Mouse (Mus musculus) hindbrain, embryonic 13.5 days (tissue): ENCODE measurements around the gene Golga3. TPM values are rescaled to one million over a fixed set of nuclear protein-coding genes. Genes with fewer than 3 reads are reported as not detected.

ENCODE experiments used
- ATAC-seq: fragments of 200-750 bp; cut with Nextera tagmentation; 2 replicates; pipeline ENCODE4 v1.8.0; 2017; ENCODE audit warnings: moderate TSS enrichment; ENCODE audit not compliant: low FRiP score
- H3K27ac ChIP-seq: fragments of 300-500 bp; sonication (generic); 2 replicates; pipeline ENCODE4 v1.5.1; 2015; ENCODE audit warnings: inconsistent platforms, mild to moderate bottlenecking, moderate library complexity
- H3K27me3 ChIP-seq: fragments of 300-500 bp; sonication (generic); 2 replicates; pipeline ENCODE4 v1.6.1; 2015; ENCODE audit warnings: mild to moderate bottlenecking, inconsistent platforms
- H3K36me3 ChIP-seq: fragments of 300-500 bp; sonication (generic); 2 replicates; pipeline ENCODE4 v1.6.1; 2015; ENCODE audit warnings: mild to moderate bottlenecking, inconsistent platforms
- H3K4me1 ChIP-seq: fragments of 300-500 bp; sonication (generic); replicated peaks from 2 replicates; pipeline ENCODE4 v1.6.1; 2015; ENCODE audit warnings: inconsistent platforms
- H3K4me2 ChIP-seq: fragments of 300-500 bp; sonication (generic); 2 replicates; pipeline ENCODE4 v1.6.1; 2015; ENCODE audit warnings: inconsistent platforms, mild to moderate bottlenecking, moderate library complexity
- H3K4me3 ChIP-seq: fragments of 300-500 bp; sonication (generic); 2 replicates; pipeline ENCODE4 v1.5.1; 2015; ENCODE audit warnings: mild to moderate bottlenecking, inconsistent platforms
- H3K9ac ChIP-seq: fragments of 300-500 bp; sonication (generic); 2 replicates; pipeline ENCODE4 v1.6.1; 2015; ENCODE audit warnings: mild to moderate bottlenecking, inconsistent platforms
- H3K9me3 ChIP-seq: fragments of 300-500 bp; sonication (generic); 2 replicates; pipeline ENCODE4 v1.6.1; 2016; ENCODE audit warnings: inconsistent platforms
- WGBS: fragments of 180-500 bp; shearing (Covaris S2); methylation state at CpG from one replicate; pipeline ENCODE4 v1.1.7; 2015; 5-methylcytosine and 5-hydroxymethylcytosine counted together
- polyA plus RNA-seq: library from polyadenylated mRNA; unstranded; fragments of >200 nt; fragmentation: Nextera tagmentation; extraction: Ambion mirVana; gene quantifications from 2 replicates; pipeline ENCODE4 v1.2.1, GENCODE M21; 2015

The Golga3 gene
- polyA plus RNA-seq, result 22.1 and 22.9 TPM in 2 replicates

- H3K9ac ChIP-seq, result peak within 1 kb of the TSS; percentile 82
- no peaks in the 10 kb centered on the region for H3K27me3 ChIP-seq
- H3K4me2 ChIP-seq, result peak within 1 kb of the TSS; percentile 83
- under 1% methylated on average over 41 of the region's 41 CpGs for WGBS
- H3K36me3 ChIP-seq, result peaks cover 15% of the 10 kb centered on the region
- ATAC-seq, result peak; percentile 99
- H3K4me3 ChIP-seq, result peak within 1 kb of the TSS; percentile 67
- H3K27ac ChIP-seq, result peak within 1 kb of the TSS; percentile 80
- H3K4me1 ChIP-seq, result peaks cover 22% of the 10 kb centered on the region
- H3K9me3 ChIP-seq, result no peaks in the 10 kb centered on the region
Observed at GRCm38 (mm10) chr5:110176362-110177020, at the start of gene Golga3. TSS of gene Golga3 (plus strand) at chr5:110176701.

- Histone ChIP-seq H3K9ac (peak within 1 kb of the TSS; percentile 86), H3K4me3 (peak within 1 kb of the TSS; percentile 88), H3K27me3 (no peaks in the 10 kb centered on the region), H3K9me3 (peaks cover under 1% of the 10 kb centered on the region; the same call in 1 of the 2 replicates), H3K36me3 (peaks cover 26% of the 10 kb centered on the region), H3K27ac (peak within 1 kb of the TSS; percentile 87), H3K4me2 (peak within 1 kb of the TSS; percentile 70), H3K4me1 (peaks cover 13% of the 10 kb centered on the region; the same call in 1 of the 2 replicates)
- 4% methylated on average over 45 of the region's 46 CpGs for WGBS
- peak; percentile 100 for ATAC-seq
Observed at GRCm38 (mm10) chr5:110135293-110136086, 41.0 kb upstream of the Golga3 start, which contains the start of gene Chfr. TSS of gene Chfr (plus strand) at chr5:110135842.

GRCm38 (mm10) chr5:110136087-110136464 is 40.4 kb upstream of the Golga3 start:
- H3K27me3 ChIP-seq, result no peaks in the 10 kb centered on the region
- no peaks in the 10 kb centered on the region for H3K9me3 ChIP-seq
- WGBS, result 7% methylated on average over 18 of the region's 18 CpGs
- peak overlapping the region; percentile 70 for H3K4me2 ChIP-seq
- H3K27ac ChIP-seq, result peak overlapping the region; percentile 87
- H3K4me1 ChIP-seq, result peaks cover 13% of the 10 kb centered on the region; the same call in 1 of the 2 replicates
- H3K36me3 ChIP-seq, result peaks cover 25% of the 10 kb centered on the region
- ATAC-seq, result peak; percentile 72
- H3K4me3 ChIP-seq, result peak overlapping the region; percentile 88
- peak overlapping the region; percentile 86 for H3K9ac ChIP-seq

- no peak overlapping the region for H3K27ac ChIP-seq
- WGBS, result 100% methylated on average over 3 of the region's 3 CpGs
- peaks cover 36% of the 10 kb centered on the region for H3K36me3 ChIP-seq
- no peak for ATAC-seq
- H3K27me3 ChIP-seq, result no peaks in the 10 kb centered on the region
- no peak overlapping the region for H3K4me3 ChIP-seq
- H3K9me3 ChIP-seq, result no peaks in the 10 kb centered on the region
- H3K9ac ChIP-seq, result no peak overlapping the region
- no peak overlapping the region for H3K4me2 ChIP-seq
- H3K4me1 ChIP-seq, result peaks cover 13% of the 10 kb centered on the region; the same call in 1 of the 2 replicates
Observed at GRCm38 (mm10) chr5:110137816-110138215, 38.7 kb upstream of the Golga3 start.

GRCm38 (mm10) chr5:110139325-110139724 is 37.2 kb upstream of the Golga3 start:
- Histone ChIP-seq H3K4me2 (no peak overlapping the region), H3K27me3 (no peaks in the 10 kb centered on the region), H3K36me3 (peaks cover 48% of the 10 kb centered on the region), H3K27ac (no peak overlapping the region), H3K9me3 (no peaks in the 10 kb centered on the region), H3K4me1 (peaks cover 13% of the 10 kb centered on the region; the same call in 1 of the 2 replicates), H3K4me3 (no peak overlapping the region), H3K9ac (no peak overlapping the region)
- WGBS, result 96% methylated on average over 3 of the region's 3 CpGs
- ATAC-seq, result no peak

- Histone ChIP-seq H3K27ac (no peak overlapping the region), H3K9me3 (no peaks in the 10 kb centered on the region), H3K27me3 (no peaks in the 10 kb centered on the region), H3K9ac (no peak overlapping the region), H3K4me3 (no peak overlapping the region), H3K36me3 (peaks cover 59% of the 10 kb centered on the region), H3K4me1 (peaks cover 11% of the 10 kb centered on the region; the same call in 1 of the 2 replicates), H3K4me2 (no peak overlapping the region)
- 96% methylated on average over 7 of the region's 7 CpGs for WGBS
- ATAC-seq, result no peak
Observed at GRCm38 (mm10) chr5:110140424-110140823, 36.1 kb upstream of the Golga3 start.

- 99% methylated on average over 2 of the region's 2 CpGs for WGBS
Observed at GRCm38 (mm10) chr5:110142309-110142708, 34.2 kb upstream of the Golga3 start.

GRCm38 (mm10) chr5:110143007-110143406 is 33.5 kb upstream of the Golga3 start:
- H3K27me3 ChIP-seq, result no peaks in the 10 kb centered on the region
- no peak overlapping the region for H3K27ac ChIP-seq
- no peak for ATAC-seq
- no peaks in the 10 kb centered on the region for H3K4me1 ChIP-seq
- 96% methylated on average over 5 of the region's 5 CpGs for WGBS
- H3K9ac ChIP-seq, result no peak overlapping the region
- no peak overlapping the region for H3K4me3 ChIP-seq
- H3K9me3 ChIP-seq, result no peaks in the 10 kb centered on the region
- no peak overlapping the region for H3K4me2 ChIP-seq
- peaks cover 83% of the 10 kb centered on the region for H3K36me3 ChIP-seq

More at GRCm38 (mm10) chr5:110142309-110142708, 34.2 kb upstream of the Golga3 start:
- H3K4me1 ChIP-seq, result no peaks in the 10 kb centered on the region
- no peak overlapping the region for H3K27ac ChIP-seq
- no peak overlapping the region for H3K4me2 ChIP-seq
- ATAC-seq, result no peak
- H3K36me3 ChIP-seq, result peaks cover 76% of the 10 kb centered on the region
- no peak overlapping the region for H3K9ac ChIP-seq
- H3K27me3 ChIP-seq, result no peaks in the 10 kb centered on the region
- no peaks in the 10 kb centered on the region for H3K9me3 ChIP-seq
- no peak overlapping the region for H3K4me3 ChIP-seq

- Histone ChIP-seq H3K4me3 (no peak overlapping the region), H3K9ac (no peak overlapping the region), H3K27me3 (no peaks in the 10 kb centered on the region), H3K4me1 (no peaks in the 10 kb centered on the region), H3K27ac (no peak overlapping the region), H3K36me3 (peaks cover 80% of the 10 kb centered on the region), H3K9me3 (no peaks in the 10 kb centered on the region), H3K4me2 (no peak overlapping the region)
- ATAC-seq, result no peak
- 98% methylated on average over 4 of the region's 4 CpGs for WGBS
Observed at GRCm38 (mm10) chr5:110169374-110169773, 7.1 kb upstream of the Golga3 start.

- H3K4me1 ChIP-seq, result peaks cover 22% of the 10 kb centered on the region
- H3K27me3 ChIP-seq, result no peaks in the 10 kb centered on the region
- H3K9ac ChIP-seq, result peak overlapping the region; percentile 82
- H3K4me2 ChIP-seq, result peak overlapping the region; percentile 83
- ATAC-seq, result no peak; the same call in 1 of the 2 replicates
- no peaks in the 10 kb centered on the region for H3K9me3 ChIP-seq
- H3K4me3 ChIP-seq, result peak overlapping the region; percentile 67
- peaks cover 16% of the 10 kb centered on the region for H3K36me3 ChIP-seq
- H3K27ac ChIP-seq, result peak overlapping the region; percentile 80
- 6% methylated on average over 19 of the region's 19 CpGs for WGBS
Observed at GRCm38 (mm10) chr5:110177021-110177420, 520 bp downstream of the Golga3 start.

- Histone ChIP-seq H3K4me2 (no peak overlapping the region), H3K27ac (no peak overlapping the region), H3K27me3 (no peaks in the 10 kb centered on the region), H3K4me3 (no peak overlapping the region), H3K9ac (no peak overlapping the region), H3K4me1 (peaks cover 22% of the 10 kb centered on the region), H3K9me3 (no peaks in the 10 kb centered on the region), H3K36me3 (peaks cover 21% of the 10 kb centered on the region)
- ATAC-seq, result no peak
- 88% methylated on average over 2 of the region's 2 CpGs for WGBS
Observed at GRCm38 (mm10) chr5:110178628-110179027, 2.1 kb downstream of the Golga3 start.

- Histone ChIP-seq H3K9me3 (no peaks in the 10 kb centered on the region), H3K27me3 (no peaks in the 10 kb centered on the region), H3K4me2 (no peak overlapping the region), H3K4me1 (peaks cover 20% of the 10 kb centered on the region), H3K9ac (no peak overlapping the region), H3K4me3 (no peak overlapping the region), H3K27ac (no peak overlapping the region), H3K36me3 (peaks cover 48% of the 10 kb centered on the region)
- ATAC-seq, result no peak
- 93% methylated on average over 5 of the region's 5 CpGs for WGBS
Observed at GRCm38 (mm10) chr5:110181716-110182115, 5.2 kb downstream of the Golga3 start.
